Mouse (Mus musculus) adrenal gland, postnatal 36 days (tissue): ENCODE results near the gene Nr6a1. TPM values are rescaled to one million over a fixed set of nuclear protein-coding genes. Genes with fewer than 3 reads are reported as not detected.

Experiments used
- DNase-seq, 2 experiments: peaks; one replicate each; pipeline ENCODE4 v3.0.0; 2021; ENCODE audit warnings: mixed read lengths in 1 of 2
- total RNA-seq, 2 experiments: library from RNA; stranded (reverse); gene quantifications; 2 replicates each; pipeline ENCODE4 v1.2.3; 2021

Nr6a1 gene
- total RNA-seq, 2 experiments from 2014 or later = 7.1 to 8.2 TPM

- no peak for DNase-seq
These were observed 52.9 kb downstream of the Nr6a1 start for GRCm38 (mm10) chr2:38874544-38875108.

GRCm38 (mm10) chr2:38872730-38873129 is 54.8 kb downstream of the Nr6a1 start:
- no peak for DNase-seq

- DNase-seq = peak; percentile 27 to 33
These were observed 60.8 kb downstream of the Nr6a1 start for GRCm38 (mm10) chr2:38866711-38867110.

DNA sequence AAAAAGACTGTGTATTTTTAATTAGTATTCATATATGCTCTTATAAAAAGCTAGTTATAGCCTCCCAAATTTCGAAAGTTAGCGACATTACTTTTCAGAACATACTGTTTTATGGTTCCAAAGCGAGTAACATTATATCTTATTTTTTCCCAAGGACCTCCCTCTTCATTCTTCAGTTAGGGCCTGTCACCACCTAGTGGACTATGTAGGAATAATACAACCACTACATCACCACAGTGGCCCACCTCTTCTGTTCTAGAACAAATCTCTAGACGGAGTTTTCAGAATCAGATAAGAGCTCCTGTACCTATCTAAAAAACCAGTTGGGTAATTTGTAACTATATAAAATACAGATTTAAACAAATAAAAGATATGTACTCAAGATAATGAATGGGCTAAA is 63.5 kb downstream of the Nr6a1 start:
- peak in 1 of 2 experiments; percentile 26 for DNase-seq

DNA sequence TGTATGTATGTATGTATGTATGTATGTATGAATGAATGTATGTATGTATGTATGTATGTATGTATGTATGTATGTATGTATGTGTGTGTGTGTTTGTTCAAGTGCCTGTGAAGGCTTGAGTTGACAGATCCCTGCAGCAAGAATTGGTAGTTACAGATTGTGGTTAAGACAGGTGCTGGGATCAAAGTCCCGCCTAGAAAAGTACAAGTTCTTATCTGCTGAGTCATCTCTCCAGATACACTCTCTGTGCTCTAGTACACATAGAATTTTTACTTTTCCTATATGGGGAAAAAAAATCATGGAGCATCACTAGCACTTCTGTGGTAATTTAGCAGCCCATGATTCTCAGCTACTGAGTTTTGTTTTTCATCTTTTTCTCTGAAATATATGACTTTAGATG is 75.7 kb downstream of the Nr6a1 start:
- no peak for DNase-seq

GRCm38 (mm10) chr2:38846319-38846718 is 81.2 kb downstream of the Nr6a1 start:
- no peak for DNase-seq

DNA sequence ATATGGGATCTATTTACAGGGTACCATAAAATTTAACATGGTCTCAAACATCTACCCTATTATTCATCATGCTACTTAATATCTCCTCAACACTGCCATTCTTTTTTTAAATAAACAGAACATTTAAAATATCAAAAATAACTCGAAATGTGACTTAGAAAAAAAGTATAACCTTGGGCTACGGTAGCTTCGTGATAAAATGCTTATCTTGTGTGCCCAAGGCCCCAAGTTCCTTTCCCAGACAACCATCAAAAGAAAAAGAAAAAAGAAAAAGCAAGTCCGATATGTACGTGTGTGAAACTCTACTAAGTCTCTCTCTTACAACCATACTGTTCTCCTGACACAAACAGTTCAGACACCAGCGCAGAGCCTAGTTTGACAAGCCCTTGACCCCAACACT is 92.0 kb downstream of the Nr6a1 start:
- no peak for DNase-seq

DNA sequence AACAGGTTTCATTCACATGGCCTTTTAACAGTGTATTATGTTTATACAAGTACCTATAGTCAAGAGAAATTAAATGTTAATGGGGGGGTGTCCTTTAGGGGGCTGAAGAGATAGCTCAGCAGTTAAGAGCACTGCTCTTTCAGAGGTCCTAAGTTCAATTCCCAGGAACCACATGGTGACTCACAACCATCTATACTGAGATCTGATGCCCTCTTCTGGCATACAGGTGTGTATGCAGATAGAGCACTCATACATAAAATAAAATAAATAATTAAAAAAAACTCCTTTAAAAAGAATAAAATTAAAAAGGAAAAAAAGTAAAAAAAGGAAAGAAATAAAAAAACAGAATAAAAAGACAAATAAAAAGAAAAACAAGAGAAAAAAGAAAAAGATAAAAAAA is 95.5 kb downstream of the Nr6a1 start:
- no peak for DNase-seq

GRCm38 (mm10) chr2:38829521-38829920 is 98.0 kb downstream of the Nr6a1 start:
- DNase-seq = no peak

GRCm38 (mm10) chr2:38827801-38828306 is 99.6 kb downstream of the Nr6a1 start:
- DNase-seq = no peak

- peak; percentile 21 to 30 for DNase-seq
These were observed 101.3 kb downstream of the Nr6a1 start for GRCm38 (mm10) chr2:38826189-38826588.

DNA sequence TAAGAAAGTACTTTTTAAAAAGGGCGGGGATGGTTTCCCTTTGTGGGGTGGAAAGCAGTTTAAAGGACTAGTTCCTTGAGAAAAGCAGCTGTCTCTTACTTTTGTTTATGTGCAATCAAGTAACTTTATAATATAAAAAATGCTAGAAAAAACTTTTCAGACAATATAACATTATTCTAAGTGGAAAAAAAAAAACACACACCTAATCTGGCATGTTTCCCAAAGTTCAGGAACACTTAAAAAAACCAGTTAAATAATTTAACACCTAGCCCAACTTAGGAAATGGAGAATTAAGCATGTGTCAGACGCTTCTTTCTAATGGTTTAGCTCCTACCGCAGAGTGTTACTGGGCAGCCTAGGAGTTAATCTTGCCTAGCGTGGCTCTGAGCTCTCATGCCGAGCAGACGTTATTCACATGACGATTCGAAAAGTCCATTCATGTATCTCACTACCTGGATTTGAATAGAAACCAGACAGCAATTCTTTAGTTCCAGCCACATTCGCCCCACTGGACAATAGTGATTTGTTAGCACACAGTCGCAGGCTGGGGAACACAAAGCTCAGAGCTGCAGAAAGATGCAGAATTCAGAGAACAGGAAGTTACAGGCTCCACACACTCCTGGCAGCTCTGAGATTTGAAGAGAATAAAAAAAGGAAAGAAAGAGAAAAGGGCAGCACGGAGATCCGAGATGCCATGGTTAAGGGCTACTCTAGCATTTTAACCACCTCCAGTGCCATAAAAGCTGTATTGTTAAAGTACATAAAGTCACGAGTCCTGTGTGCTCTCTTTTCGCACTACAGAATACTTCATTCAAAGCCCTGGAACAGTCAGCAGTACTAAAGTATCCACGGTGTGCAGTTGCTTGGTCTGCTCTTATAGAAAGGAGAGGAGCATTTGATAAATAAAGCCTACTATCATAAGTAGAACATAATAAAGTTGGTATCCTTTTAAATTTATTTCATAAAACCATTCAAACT is 102.4 kb downstream of the Nr6a1 start:
- DNase-seq = peak; percentile 21 to 23

DNA sequence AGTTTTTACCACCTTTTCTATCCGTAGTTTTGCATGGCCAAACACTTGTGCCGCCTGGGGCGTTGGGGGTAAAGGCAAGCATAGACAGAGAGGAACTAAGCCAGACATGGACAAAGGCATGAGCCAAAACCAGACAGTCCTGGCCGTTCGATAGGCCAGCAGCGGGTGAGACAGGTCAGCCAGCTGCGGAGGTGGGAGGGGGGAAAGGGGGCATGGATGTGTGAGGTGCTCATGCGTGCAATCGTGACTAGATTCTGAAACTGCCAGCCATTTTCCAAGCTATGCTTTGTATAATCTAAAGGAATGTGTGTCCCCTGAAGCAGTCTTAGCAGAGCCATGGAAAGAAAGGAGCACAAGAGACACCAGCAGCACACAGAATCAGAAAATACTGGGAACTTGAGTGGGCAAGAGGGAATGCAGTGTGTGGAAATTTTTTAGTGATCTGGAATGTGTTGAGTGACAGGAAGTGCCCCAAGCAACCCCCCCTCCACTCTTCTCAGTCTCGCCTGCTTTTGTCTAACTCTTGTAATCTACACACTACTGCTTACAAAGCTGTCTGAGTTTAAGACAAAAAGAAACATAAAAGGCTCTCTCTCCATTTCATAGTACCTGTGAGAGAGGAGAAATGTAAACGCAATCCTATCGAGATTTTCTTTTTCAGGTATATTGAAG is 103.4 kb downstream of the Nr6a1 start:
- peak; percentile 70 to 76 for DNase-seq

DNA sequence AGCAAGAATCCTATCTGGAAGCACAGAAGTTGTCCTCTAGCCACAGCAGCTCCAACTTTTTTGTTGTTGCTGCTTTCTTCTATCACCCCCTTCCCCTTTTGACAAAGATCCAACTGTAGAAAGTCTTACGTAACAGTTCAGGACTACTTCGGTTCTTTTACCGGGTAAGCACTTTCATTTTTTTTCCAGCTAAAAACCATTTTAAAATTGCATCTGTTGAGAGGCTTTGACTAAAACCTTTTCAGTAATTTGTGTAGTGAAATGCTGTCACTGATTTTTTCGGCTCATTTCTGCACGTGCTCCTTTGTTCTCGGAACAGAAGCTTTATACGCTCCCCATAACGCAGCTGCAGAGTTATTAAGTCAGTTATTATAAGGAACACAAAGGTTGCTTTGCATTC is 104.1 kb downstream of the Nr6a1 start:
- DNase-seq = no peak

DNA sequence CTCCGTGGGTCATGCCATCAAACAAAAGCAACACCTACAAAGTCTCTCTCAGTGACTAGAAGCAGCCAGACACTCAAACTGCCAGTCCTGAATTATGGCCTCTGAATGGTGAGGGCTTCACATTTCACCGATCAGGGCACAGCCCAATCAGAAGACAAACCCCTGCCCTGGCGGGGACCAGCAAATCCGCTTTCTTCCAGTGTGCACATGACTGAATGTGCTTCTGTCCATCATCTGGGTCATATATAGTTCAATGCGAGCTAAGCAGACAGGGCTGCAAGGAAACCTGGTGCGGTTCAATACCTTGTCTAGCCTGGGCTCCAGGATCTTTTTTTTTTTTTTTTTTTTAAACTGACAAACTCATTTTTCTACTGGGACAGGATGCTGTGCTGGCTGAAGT is 104.5 kb downstream of the Nr6a1 start:
- DNase-seq = peak; percentile 53 to 69

DNA sequence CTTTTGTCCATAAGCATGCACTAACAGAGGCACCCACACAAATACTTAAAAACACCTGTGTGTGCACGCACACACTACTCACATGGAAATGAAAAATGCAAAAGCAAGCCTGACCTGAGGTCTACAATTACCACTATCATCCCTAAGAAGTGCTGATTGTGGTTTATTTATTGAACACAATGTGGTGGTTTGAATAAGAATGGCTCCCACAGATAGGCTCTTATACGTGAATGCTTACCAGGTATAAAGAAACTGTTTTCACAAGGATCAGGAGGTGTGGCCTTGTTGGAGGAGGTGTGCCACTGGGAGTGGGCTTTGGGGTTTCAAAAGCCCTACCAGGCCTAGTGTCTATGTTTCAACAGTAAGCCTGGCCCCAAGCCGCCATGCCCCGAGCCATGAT is 110.0 kb downstream of the Nr6a1 start:
- no peak for DNase-seq

DNA sequence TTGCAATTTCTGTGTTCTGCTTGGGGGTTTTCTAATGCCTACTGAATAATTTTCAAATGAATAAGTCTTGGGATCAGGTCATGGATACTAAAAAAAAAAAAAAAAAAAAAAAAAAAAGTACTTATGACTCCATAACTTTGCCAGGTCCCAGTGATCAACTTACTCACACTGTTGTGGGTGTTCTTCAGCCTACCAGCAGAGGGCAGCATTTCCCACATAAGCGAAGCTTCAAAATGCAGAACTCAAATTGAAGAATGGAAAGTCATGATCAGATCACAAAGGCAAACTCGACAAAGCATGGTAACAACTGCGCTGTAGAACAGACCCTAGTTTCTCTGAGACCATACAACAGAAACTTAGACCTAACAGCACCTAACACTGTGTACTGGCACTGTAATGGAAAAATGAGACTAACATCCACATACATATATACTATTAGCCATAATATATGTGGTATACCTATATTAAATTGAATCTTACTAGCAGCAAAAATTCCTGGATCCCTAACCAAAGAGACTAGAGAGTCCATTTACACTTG is 130.3 kb downstream of the Nr6a1 start:
- DNase-seq = peak; percentile 77 to 86

GRCm38 (mm10) chr2:38787338-38787737 is 140.2 kb downstream of the Nr6a1 start:
- DNase-seq = no peak

DNA sequence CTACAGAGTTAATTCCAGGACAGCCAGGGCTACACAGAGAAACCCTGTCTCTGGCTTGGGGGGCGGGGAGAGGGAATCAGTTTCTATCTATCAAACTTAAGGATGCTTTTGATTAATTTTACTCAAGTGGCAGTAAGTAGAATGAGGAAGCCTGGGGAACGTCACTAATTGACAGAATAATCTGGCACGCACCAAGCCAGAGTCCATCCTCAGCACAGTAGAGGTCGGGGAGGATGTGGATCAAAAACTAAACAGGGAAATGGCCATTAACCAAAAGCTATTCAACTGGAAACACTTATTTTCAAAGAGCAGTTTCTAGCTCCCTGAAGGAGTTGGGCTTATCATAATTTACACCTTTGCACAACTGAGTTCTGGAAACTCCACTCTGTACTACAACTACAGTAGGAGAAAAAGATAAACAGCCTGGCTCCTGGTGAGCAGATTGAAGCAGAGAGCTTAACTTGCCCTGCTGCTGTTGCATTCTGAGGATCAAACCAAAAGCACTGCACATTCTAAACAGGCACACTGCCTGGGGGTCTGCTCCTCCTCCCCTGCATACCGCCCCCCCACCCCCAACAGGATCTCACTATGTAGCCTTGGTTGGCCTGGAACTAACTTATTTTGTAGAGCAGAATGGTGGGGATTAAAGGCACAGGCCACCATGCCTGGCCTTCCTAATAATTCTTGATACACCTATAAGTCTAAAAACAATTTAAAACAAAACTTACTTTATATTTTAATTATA is 141.1 kb downstream of the Nr6a1 start:
- DNase-seq = no peak

GRCm38 (mm10) chr2:38785113-38785512 is 142.4 kb downstream of the Nr6a1 start:
- DNase-seq = no peak

GRCm38 (mm10) chr2:38784396-38784795 is 143.1 kb downstream of the Nr6a1 start:
- DNase-seq = peak; percentile 29 to 42

DNA sequence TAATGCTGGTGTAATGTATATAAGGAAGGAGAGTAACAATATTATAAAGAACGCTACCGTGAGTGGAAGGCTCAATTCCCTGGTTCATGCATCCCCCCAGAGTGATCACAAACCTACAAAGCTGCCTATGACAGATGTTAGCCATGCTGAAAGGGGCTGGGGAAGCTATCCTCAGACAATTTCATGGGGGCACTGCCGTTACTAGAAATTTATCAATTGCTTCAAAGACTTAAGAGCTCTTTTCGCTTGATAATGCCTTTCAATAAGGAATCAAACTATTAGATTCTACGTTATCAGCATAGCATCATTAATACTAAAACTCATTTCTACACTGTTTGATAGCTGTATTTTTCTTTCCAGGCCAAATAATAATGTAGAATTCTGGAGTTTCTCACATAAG is 144.1 kb downstream of the Nr6a1 start:
- no peak for DNase-seq
